Mouse (Mus musculus) lung, postnatal 0 days (tissue): ENCODE measurements at regions not wholly inside any gene's neighbourhood (a gene's known extent, or its start where the extent isn't known, plus 50 kb on each side); places are given as distances from the start of the nearest gene placed in this dataset.

Experiments
- CTCF ChIP-seq: IDR thresholded peaks from 2 replicates; pipeline ENCODE4 v1.5.1; 2016; ENCODE audit warnings: antibody characterized with exemption, mild to moderate bottlenecking
- EP300 ChIP-seq: IDR thresholded peaks from 2 replicates; pipeline ENCODE4 v1.6.1; 2016; ENCODE audit warnings: antibody characterized with exemption, mild to moderate bottlenecking, control low read depth

DNA sequence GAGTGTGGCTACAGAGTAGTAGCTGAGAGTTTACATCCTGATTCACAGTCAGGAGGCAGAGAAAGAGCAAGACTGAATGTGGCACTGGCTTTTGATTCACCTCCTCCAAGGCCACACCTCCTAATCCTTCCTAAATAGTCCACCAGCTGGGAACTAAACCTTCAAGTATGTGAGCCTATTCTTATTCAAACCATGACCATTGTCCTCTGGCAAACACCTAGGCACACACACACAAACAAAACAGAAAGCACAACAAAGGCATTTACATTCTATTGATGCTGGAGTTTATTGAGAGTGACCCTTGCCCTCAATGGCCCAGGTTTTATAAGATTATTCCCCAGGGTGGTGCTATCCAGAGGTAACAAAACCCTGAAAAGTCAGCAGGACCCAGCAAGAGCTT is 235.4 kb upstream of the Dynlrb2 start:
- no peak for TF ChIP-seq CTCF
- no peak for TF ChIP-seq EP300
